Mouse (Mus musculus) bone marrow macrophage, adult 2 months (primary cell): ENCODE data around the gene G6pdx. TPM values are rescaled to one million over a fixed set of nuclear protein-coding genes. Genes with fewer than 3 reads are reported as not detected.

Experiments
- H3K27ac ChIP-seq: 2 replicates; pipeline ENCODE4 v1.5.1; 2012; ENCODE audit warnings: low read depth, low read length; ENCODE audit not compliant: insufficient read depth
- H3K4me1 ChIP-seq: 2 replicates; pipeline ENCODE4 v1.6.1; 2012; ENCODE audit warnings: low read length; ENCODE audit not compliant: control insufficient read depth, insufficient read depth
- H3K4me3 ChIP-seq: 2 replicates; pipeline ENCODE4 v1.5.1; 2012; ENCODE audit warnings: mild to moderate bottlenecking, low read length, moderate library complexity; ENCODE audit not compliant: insufficient read depth
- CTCF ChIP-seq: IDR thresholded peaks from 2 replicates; pipeline ENCODE4 v1.5.1; 2012; ENCODE audit warnings: low read depth, mild to moderate bottlenecking, low read length, moderate library complexity
- POLR2A ChIP-seq: IDR thresholded peaks from 2 replicates; pipeline ENCODE4 v1.6.1; 2012; ENCODE audit warnings: mild to moderate bottlenecking, low read depth, low read length, borderline replicate concordance
- polyA plus RNA-seq: library from polyadenylated mRNA; stranded (reverse); fragments of >200 nt; gene quantifications from 2 replicates; pipeline ENCODE4 v1.2.4, GENCODE M21; 2012; ENCODE audit not compliant: missing spikeins, insufficient read depth, insufficient read length

Gene G6pdx
- 156 and 180 TPM in 2 replicates for polyA plus RNA-seq

DNA sequence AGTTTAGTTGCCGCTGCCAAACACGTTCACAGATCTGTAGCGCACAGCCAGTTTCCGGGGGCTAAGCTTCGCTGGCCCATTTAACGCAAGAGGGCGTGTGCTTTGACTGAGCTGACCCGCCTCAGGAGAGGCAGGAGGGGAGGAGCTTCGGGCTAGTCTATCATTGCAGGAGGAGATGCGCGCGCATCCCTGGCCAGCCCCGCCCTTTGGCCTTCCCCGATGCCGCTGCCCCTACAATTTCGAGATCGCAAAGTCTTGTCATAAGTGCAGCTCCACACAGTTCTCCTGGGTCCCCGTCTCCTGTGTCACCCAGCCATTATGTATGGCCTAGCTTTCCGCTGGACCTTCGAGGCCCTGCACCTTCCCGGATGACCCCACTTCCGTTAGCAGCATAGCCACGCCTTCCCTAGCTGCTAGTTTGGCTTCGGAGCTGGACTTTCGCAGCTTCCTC lies at the start of gene G6pdx:
G6pdx (minus strand) TSS at position 369 of the 451 bp plus-strand sequence.
- no peak for TF ChIP-seq CTCF
- TF ChIP-seq POLR2A, result no peak
- Histone ChIP-seq H3K27ac (peak within 1 kb of the TSS; percentile 99), H3K4me1 (peaks cover 17% of the 10 kb centered on the region), H3K4me3 (peak within 1 kb of the TSS; percentile 74)

DNA sequence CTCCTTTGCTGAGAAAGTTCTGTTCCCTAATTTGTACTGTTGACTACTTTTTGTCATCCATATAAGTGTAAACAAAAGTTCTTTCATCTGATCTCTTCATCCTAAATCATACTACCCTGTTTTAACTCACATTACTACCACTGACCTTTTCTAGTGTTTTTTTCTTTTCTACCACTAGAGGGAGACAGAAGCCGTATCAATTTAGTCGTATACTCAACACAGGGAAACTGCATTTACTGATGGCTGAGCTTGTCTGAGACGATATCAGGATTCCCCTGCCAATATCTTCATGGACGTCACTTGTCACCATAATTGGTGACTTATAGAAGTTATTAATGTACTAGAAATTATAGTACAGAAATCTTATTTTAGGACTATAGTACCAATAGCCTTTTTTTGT lies 23.8 kb upstream of the G6pdx start:
- Histone ChIP-seq H3K27ac (no peak overlapping the region), H3K4me1 (peaks cover 9% of the 10 kb centered on the region), H3K4me3 (no peak overlapping the region)
- TF ChIP-seq CTCF (no peak), POLR2A (no peak)

DNA sequence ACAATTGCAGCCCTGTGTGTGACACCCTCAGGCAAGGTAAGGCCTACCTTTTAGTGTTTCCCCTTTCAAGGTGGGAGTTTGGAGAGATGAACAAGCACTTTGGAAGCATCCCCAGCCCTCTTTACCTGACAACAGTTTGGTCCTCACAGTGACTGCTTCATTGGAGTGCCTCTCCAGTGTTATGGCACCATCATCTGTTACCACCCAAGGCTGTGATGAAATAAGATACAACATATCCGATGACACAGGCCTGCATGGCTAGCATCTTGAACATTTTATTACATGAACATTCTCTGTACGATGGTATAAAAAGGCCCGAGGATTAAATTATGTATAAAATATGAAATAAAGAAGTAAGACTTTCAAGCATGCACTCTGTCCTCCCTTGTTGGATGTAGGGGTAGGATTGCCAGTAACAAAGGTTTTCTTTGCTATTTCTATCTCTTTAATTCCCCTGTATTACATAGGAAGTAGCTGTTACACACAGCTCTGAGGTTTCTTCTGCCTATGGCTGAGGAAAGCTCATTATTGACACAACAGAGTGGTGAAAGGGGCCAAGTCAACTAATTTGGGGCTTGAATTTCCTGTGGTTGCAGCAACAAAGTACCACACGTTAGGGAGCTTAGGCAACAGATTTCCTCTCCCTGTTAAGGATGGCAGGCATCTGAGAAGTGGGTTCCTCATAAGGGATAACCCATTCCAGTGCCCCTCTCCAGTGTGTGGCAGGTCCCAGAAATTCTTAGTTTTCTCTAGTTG lies 22.3 kb upstream of the G6pdx start:
- Histone ChIP-seq H3K4me3 (no peak overlapping the region), H3K4me1 (peaks cover 9% of the 10 kb centered on the region), H3K27ac (no peak overlapping the region; the same call in 1 of the 2 replicates)
- TF ChIP-seq CTCF (no peak), POLR2A (no peak)

DNA sequence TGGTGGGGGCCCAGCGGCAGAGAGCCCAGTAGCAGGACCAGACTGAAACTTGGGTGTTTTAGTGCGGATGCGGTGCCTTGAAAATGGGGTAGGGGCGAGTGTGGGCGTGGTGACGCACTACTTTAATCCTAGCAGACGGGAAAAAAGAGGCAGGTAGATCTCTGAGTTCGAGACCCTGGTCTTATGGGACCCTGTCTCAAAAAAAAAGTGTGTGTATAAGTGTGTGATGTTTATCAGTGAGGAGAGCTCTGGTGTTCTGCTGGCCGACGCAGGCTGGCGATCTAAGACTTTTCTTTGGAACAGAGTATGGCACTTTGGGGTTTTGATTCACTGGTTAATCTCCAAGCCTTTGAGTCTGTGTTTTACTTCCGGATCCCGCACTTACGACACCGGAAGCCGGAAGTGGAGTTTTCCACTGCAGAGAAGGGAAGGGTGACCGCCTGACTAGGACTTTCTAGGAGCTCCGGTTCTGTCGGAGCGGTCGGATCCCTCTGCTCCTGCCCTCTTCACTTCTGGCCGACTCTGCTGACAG lies 362 bp upstream of the G6pdx start:
- H3K4me1 ChIP-seq, result peaks cover 12% of the 10 kb centered on the region
- H3K4me3 ChIP-seq, result peak overlapping the region; percentile 74
- H3K27ac ChIP-seq, result peak overlapping the region; percentile 99
- no peak for TF ChIP-seq CTCF
- no peak for TF ChIP-seq POLR2A

DNA sequence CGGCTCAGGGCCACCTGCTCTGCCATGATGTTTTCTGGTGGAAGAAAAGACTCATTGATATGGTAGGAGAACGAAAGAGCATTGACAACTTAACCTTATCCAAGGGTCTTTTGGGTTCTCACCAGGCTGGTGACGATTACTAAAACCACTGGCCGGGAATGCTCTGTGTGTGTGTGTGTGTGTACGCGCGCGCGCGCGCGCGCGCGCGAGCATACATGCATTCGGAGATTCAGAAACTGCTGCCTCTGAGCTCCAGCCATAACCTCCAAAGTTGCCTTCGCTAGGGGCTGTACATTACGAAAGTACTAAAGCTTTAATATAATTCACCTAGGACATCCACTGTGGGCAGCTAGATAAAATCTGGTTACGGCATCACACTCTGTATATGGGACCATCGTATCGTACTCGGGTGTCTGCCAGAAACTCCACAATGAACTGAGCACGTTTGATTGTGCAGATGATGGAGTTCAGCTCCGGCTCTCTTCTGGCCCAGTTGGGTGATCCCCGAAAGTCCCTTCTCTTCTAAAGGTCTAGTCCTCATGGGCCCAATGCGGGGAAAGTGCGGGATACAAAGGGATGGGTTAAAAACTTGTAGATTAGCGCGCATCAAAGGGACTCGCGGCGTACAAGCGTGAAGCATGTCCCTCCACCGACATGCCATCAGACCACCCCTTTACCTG lies 708 bp downstream of the G6pdx start:
- Histone ChIP-seq H3K4me3 (peak overlapping the region; percentile 74), H3K27ac (peak overlapping the region; percentile 97), H3K4me1 (peaks cover 21% of the 10 kb centered on the region)
- no peak for TF ChIP-seq CTCF
- no peak for TF ChIP-seq POLR2A

DNA sequence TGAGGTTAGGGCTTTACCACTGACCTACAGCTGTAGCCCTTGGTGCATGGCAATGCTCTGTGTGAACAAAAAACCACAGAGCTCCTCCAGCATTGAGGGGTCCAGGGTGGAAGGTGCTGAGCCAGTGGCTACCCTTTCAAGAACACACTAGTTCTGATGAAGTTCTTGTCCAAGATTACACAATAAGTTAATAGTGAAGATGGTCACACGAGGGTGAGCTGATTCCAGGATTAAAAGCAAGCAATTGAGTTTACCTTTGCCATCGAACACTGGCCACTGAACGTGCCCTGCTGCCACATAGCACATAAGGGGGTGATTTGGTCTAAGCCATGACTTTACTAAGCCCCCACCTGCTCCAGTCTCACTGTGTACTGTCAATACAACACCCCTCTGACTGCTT lies 1.9 kb downstream of the G6pdx start:
- Histone ChIP-seq H3K27ac (peak overlapping the region; percentile 97), H3K4me3 (peak overlapping the region; percentile 74), H3K4me1 (peaks cover 25% of the 10 kb centered on the region)
- TF ChIP-seq POLR2A, result no peak
- TF ChIP-seq CTCF, result no peak

DNA sequence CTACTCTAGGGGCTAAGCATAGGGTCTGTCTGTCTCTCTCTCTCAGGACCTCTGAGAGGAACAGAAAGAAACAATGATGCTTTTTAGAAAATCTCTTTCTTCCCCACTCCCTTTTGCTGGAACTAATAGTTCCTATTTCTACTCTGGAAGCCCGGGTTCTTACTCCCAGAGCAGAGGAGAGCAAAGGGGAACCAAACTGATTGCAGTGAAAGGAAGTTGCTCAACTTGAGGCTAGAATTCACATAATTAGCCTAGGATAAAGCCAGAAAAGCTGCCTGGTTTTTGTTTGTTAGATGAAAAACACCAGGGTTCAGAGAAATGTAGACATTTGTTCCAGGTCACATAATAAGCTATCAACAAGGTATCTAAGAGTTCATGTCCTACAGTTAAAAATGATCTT lies 2.7 kb downstream of the G6pdx start:
- Histone ChIP-seq H3K4me3 (peak overlapping the region; percentile 74; the same call in 1 of the 2 replicates), H3K4me1 (peaks cover 25% of the 10 kb centered on the region), H3K27ac (peak overlapping the region; percentile 97)
- TF ChIP-seq POLR2A (no peak), CTCF (no peak)

DNA sequence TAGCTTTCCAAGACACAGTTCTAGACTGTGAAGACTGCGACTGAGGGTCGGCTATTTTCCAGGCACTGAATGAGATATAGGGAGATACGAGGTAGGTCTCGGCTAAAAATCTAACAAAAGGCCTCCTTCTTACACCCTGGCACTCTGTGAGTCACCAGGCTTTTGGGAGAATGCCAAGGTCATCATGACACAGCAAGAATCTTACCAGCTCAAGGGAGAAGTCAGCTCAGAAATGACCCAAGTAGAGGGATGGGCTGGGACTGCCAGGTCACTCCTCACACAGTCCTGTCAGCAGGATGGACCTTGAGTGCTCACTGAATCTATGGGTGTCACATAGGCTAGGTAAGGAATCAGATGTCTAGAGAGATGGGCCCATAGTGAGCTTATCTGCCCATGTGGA lies 3.8 kb downstream of the G6pdx start:
- Histone ChIP-seq H3K27ac (peak overlapping the region; percentile 87), H3K4me1 (peaks cover 25% of the 10 kb centered on the region), H3K4me3 (peak overlapping the region; percentile 45)
- TF ChIP-seq CTCF, result no peak
- TF ChIP-seq POLR2A, result no peak

DNA sequence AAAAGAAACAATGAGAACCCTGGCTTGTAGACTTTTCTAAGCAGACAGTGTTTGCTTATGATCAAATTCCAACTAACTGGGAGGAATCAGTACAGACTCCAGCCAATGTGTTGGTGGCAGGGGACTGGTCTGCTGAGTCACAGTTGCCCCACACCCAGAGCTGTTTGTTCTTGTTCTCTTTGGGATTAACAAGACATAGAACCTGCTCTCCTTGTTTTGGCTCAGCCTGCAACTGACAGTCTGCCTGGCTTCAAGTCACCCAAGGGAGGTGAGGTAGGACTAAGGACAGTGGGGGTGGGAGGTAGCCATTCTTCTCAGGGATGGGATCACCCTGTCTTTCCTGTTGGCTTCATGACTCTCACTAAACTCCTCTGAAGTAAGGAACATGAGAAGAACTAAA lies 4.6 kb downstream of the G6pdx start:
- H3K27ac ChIP-seq, result peak overlapping the region; percentile 87
- peak overlapping the region; percentile 45; the same call in 1 of the 2 replicates for H3K4me3 ChIP-seq
- TF ChIP-seq CTCF (no peak), POLR2A (no peak)
- H3K4me1 ChIP-seq, result peaks cover 25% of the 10 kb centered on the region
